Mouse (Mus musculus): ENCODE measurements at regions not wholly inside any gene's neighbourhood (a gene's known extent, or its start where the extent isn't known, plus 50 kb on each side); places are given as distances from the start of the nearest gene placed in this dataset.

- no peak for DNase-seq (ENCODE audit: low spot score)
These were observed 151.4 kb upstream of the Eomes start for GRCm38 (mm10) chr9:118326656-118327055.

GRCm38 (mm10) chr9:118327904-118328303, 150.1 kb upstream of the Eomes start:
- no peak for DNase-seq (ENCODE audit: low spot score)

GRCm38 (mm10) chr9:118341401-118341800, 136.6 kb upstream of the Eomes start:
- DNase-seq (ENCODE audit: low spot score) = no peak

DNA sequence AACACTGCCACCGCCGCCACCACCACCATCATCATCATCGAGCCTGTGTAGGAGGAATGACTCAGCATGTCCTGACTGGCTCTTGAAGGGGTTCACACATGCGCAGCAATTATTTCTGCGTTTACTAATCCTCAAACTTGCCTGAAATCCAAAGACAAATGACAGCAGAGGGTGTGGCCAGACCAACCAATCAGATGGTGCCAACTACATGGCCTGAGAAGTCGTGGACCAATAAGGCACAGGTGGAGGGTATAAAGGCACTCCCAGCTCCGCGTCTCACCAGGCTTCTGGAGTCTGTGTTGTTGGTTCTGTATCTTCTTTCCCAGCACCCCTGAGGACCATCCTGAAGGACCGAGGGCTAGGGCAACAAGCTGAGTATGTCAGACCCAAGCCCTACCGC, 123.1 kb upstream of the Eomes start:
- DNase-seq (ENCODE audit: low spot score) = no peak

GRCm38 (mm10) chr9:118357406-118357805, 120.6 kb upstream of the Eomes start:
- no peak for DNase-seq (ENCODE audit: low spot score)

DNA sequence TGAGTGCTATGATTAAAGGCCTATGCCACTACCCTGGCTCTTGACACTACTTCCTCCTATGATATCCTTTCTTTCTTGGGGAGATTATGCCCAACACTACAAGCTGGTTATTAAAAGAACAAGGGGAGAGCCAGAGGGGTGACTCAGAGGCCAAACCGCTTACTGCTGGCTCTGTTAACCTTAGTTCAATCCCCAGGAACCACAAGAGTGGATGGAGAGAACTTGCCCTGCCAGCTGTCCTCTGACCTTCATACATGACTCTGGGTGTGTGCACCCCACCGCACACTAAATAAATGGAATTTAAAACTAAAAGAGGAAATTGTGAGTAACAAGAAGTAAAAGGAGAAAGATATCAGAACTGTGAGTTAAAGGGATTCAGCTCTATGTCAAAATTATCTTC, 114.1 kb upstream of the Eomes start:
- DNase-seq (ENCODE audit: low spot score) = no peak

- DNase-seq (ENCODE audit: low spot score) = no peak
These were observed 112.6 kb upstream of the Eomes start for GRCm38 (mm10) chr9:118365431-118365830.

DNA sequence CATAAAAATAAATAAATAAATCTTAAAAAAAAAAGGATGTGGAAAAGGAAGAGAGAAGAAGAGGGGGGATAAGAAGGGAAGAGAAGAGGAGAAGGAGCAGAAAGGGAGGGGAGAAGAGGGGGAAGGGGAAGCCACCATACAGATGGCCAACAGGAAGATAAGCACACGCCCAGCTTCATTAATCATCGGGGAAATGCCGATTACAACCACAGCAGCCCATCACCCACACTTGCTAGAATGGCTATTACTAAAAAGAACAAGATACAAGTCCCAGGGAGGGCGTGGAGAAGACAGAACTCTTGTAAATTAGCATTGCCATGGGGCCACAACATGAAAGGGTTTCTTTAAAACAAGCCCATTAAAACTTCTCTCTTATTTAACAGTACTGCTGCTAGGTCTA, 110.7 kb upstream of the Eomes start:
- no peak for DNase-seq (ENCODE audit: low spot score)

DNA sequence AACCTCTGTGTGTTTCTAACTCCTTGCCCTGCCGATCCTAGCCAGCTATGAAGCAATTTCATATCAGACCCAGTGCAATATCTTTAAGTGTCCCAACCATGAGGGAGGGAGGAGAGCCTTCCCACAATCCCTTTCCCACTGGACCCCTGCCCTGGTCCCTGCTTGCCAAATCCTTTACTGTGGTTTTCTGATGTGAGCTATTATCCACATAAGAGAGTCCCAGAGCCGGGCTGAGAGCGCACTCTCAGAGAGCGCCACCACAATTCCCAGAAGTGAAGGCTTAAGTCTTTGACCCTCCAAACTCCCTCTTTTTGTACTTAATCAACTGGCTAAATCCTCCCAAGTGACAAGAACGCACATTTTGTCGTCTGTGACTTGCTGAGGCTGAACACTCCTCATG, 107.4 kb upstream of the Eomes start:
- DNase-seq (ENCODE audit: low spot score) = peak; percentile 29

GRCm38 (mm10) chr9:118374680-118375079, 103.3 kb upstream of the Eomes start:
- DNase-seq (ENCODE audit: low spot score) = no peak

DNA sequence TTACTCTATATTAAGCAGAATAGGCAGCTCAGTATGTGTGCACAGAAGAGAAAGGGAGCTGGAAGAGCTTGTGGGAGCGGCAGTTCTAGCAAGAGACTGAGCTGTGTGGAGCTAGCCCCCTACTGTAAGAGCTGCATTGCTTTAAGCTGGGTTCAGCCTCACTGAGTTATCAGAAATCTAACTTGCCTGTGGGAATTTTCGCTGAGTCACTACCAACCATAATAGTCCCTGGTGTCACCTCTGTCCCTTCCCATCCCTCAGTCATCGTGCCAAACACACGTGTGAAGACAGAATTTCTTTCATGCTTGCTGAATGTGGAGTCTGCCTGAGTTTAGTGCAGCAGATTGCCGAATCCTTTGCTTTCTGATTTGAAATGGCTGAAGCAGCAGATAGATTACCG, 99.0 kb upstream of the Eomes start:
- no peak for DNase-seq (ENCODE audit: low spot score)

- DNase-seq (ENCODE audit: low spot score) = no peak
These were observed 95.5 kb upstream of the Eomes start for GRCm38 (mm10) chr9:118382532-118382931.

- DNase-seq (ENCODE audit: low spot score) = no peak
These were observed 93.4 kb upstream of the Eomes start for GRCm38 (mm10) chr9:118384610-118385009.

DNA sequence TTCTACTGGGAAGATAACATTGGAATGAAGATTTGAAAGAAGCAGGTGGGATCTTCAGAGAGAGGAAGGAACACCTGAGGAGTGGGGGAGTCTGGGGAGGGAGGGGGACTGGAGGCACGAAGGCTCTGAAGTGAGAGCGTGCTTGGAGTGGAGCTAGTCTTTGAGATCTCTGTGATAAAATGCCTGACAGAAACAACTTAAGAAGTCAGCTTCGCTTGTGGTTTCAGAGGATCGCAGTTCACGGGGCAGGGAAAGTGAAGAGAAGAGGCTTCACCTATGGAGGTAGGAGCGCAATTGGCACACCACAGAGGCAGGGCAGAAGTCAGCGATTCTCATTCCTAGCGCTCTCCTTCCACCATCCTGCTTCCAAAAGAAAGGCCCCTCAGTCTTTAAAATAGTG, 90.4 kb upstream of the Eomes start:
- no peak for DNase-seq (ENCODE audit: low spot score)

- no peak for DNase-seq (ENCODE audit: low spot score)
These were observed 88.3 kb upstream of the Eomes start for GRCm38 (mm10) chr9:118389481-118390334.

GRCm38 (mm10) chr9:118390679-118391078, 87.3 kb upstream of the Eomes start:
- no peak for DNase-seq (ENCODE audit: low spot score)

DNA sequence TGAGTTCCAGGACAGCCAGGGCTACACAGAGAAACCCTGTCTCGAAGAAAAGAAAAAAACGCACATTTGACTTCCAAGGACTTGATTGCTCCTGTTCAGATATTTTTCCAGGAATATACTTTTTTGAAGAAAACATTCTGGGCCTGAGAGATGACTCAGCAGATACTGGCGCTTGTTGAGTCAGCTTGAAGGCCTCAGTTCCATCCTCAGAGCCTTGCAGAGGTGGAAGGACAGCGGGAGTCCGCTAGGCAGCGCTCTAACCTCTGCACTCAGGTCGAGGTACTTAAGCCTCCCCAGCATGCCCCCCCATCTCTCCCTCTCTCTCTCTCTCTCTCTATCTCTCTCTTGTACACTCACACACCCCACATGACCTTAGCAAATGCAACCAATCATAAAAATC, 86.3 kb upstream of the Eomes start:
- DNase-seq (ENCODE audit: low spot score) = no peak

- DNase-seq (ENCODE audit: low spot score) = no peak
These were observed 85.2 kb upstream of the Eomes start for GRCm38 (mm10) chr9:118392796-118393195.

DNA sequence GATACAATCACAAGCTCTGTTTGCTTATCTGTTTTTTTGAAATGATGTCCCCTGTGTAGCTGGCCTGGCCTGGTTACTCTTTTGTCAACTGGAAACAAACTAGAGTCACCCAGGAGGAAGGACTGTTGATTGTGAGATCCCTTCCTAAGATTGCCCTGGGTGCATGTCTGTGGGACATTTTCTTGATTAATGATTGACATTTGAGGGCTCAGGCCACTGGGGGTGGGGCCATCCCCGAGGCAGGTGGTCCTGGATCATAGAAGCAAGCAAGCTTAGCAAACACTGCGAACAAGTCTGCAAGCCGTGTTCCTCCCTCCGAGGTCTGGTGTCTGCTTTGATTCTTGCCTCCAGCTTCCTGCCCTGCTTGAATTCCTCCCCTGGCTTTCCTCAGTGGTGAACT, 84.4 kb upstream of the Eomes start:
- no peak for DNase-seq (ENCODE audit: low spot score)

- DNase-seq (ENCODE audit: low spot score) = peak; percentile 2
These were observed 81.5 kb upstream of the Eomes start for GRCm38 (mm10) chr9:118396425-118397053.

DNA sequence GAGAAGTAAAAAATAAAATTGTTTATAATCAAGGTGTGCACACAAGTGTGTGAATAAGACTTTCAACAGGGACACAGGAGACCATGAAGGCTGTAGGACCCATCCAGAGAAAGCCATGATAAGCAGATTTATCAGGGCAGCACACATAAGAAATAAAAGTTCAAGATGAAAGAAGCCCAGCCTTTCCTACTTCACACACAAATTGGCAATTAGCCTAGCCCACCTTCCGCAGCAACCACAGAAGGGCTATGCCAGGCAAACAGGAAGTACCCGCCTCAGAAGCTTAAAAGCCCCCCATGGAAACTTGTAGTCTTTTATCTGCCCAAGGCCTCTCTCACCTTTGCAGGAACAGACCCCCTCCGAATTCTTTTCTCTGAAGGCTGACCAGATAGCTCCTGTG, 77.5 kb upstream of the Eomes start:
- no peak for DNase-seq (ENCODE audit: low spot score)

DNA sequence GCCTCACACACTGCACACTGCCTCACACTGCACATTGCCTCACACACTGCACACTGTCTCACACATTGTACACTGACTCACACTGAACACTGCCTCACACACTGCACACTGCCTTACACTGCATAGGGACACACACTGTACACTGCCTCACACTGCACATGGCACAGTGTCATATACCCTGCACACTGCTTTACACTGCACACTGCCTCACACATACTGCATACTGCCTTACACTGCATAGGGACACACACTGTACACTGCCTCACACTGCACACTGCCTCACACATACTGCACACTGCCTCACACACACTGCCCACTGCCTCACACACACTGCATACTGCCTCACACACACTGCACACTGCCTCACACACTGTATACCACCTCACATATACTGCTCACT, 76.8 kb upstream of the Eomes start:
- DNase-seq (ENCODE audit: low spot score) = no peak

DNA sequence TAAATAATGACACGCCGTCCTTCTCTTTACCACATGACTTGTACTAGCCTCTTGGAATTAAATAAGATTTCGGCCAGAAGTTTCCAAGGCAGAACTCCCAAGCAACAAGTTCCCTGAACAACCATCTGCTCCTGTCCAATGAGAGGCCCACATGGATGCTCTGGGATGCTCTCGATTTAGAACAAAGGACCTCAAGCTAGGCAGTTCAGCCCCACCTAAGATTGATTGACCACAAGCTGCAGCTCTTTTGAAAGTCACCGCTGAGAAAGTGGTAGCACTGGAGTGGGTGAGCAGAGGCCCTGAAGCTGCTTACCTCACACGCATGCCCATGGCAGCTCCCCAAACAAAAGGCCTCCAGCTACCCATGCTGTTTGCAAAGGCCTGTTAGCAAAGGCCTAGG, 73.1 kb upstream of the Eomes start:
- DNase-seq (ENCODE audit: low spot score) = no peak

Measured in adipocyte (in vitro differentiated cells).